Mouse (Mus musculus) bone marrow, adult 2 months (tissue): Measurements from ENCODE around the gene Fbxl17. TPM values are rescaled to one million over a fixed set of nuclear protein-coding genes. Genes with fewer than 3 reads are reported as not detected.

Experiments
- H3K27ac ChIP-seq: fragments of 200-500 bp; 2 replicates; pipeline ENCODE4 v1.5.1; 2012; ENCODE audit warnings: low read depth, mild to moderate bottlenecking, control low read depth, inconsistent platforms, low read length; ENCODE audit not compliant: control insufficient read depth, poor library complexity, insufficient read depth
- H3K4me1 ChIP-seq: fragments of 200-500 bp; 2 replicates; pipeline ENCODE4 v1.6.1; 2011; ENCODE audit warnings: low read length; ENCODE audit not compliant: control insufficient read depth, insufficient read depth
- H3K4me3 ChIP-seq: fragments of 200-500 bp; replicated peaks from 2 replicates; pipeline ENCODE3; 2011; ENCODE audit warnings: mild to moderate bottlenecking, low read depth, low read length, control low read depth; ENCODE audit not compliant: control insufficient read depth
- CTCF ChIP-seq: fragments of 200-500 bp; IDR thresholded peaks from 2 replicates; pipeline ENCODE4 v1.5.1; 2011; ENCODE audit warnings: low read length, control low read depth; ENCODE audit not compliant: control insufficient read depth, insufficient read depth
- POLR2A ChIP-seq: fragments of 200-500 bp; IDR thresholded peaks from 2 replicates; pipeline ENCODE4 v1.6.1; 2011; ENCODE audit warnings: low read depth, mild to moderate bottlenecking, control low read depth, low read length, borderline replicate concordance; ENCODE audit not compliant: control insufficient read depth
- WGBS: fragments of 180-500 bp; shearing (Covaris S2); methylation state at CpG from one replicate; pipeline ENCODE4 v1.1.7; 2018; 5-methylcytosine and 5-hydroxymethylcytosine counted together
- polyA plus RNA-seq: library from polyadenylated mRNA; stranded (reverse); fragments of >200 nt; gene quantifications from 2 replicates; pipeline ENCODE4 v1.2.4, GENCODE M21; 2011; ENCODE audit warnings: low replicate concordance; ENCODE audit not compliant: missing spikeins, insufficient read depth, insufficient read length

Gene Fbxl17
- polyA plus RNA-seq, 1 experiment, result 10.7 TPM

GRCm38 (mm10) chr17:63235821-63236220 lies 264.0 kb downstream of the Fbxl17 start:
- H3K4me1 ChIP-seq, result no peaks in the 10 kb centered on the region
- WGBS, result 68% methylated on average over 3 of the region's 3 CpGs
- TF ChIP-seq CTCF (no peak), POLR2A (no peak)
- no peak overlapping the region for H3K4me3 ChIP-seq
- H3K27ac ChIP-seq, result no peak overlapping the region

DNA sequence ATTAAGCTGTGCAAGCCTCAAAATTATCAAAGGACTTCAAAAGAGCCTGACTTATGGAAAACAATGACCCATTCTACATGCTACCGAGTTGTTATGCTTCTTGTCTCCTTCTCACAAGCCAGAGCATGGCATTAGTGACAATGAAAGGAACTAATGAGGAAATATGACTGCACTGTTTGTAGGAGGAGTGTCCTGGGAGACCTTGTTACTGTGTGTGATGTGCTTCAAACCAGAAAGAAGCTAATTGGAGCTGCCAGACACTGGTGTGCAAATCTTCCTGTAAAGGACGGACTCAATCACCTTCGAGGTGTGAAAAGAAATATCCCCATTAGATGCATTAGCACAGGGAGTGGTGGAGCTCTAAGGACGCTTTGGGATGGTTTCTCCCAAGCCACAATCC lies 270.7 kb downstream of the Fbxl17 start:
- no peak for TF ChIP-seq POLR2A
- no peak for TF ChIP-seq CTCF
- WGBS, result 73% methylated on average over 4 of the region's 4 CpGs
- no peaks in the 10 kb centered on the region for H3K4me1 ChIP-seq
- H3K27ac ChIP-seq, result no peak overlapping the region
- no peak overlapping the region for H3K4me3 ChIP-seq

GRCm38 (mm10) chr17:63226380-63226779 lies 273.4 kb downstream of the Fbxl17 start:
- Histone ChIP-seq H3K4me3 (no peak overlapping the region), H3K27ac (no peak overlapping the region), H3K4me1 (no peaks in the 10 kb centered on the region)
- WGBS, result 89% methylated on average over 2 of the region's 2 CpGs
- TF ChIP-seq CTCF (no peak), POLR2A (no peak)

DNA sequence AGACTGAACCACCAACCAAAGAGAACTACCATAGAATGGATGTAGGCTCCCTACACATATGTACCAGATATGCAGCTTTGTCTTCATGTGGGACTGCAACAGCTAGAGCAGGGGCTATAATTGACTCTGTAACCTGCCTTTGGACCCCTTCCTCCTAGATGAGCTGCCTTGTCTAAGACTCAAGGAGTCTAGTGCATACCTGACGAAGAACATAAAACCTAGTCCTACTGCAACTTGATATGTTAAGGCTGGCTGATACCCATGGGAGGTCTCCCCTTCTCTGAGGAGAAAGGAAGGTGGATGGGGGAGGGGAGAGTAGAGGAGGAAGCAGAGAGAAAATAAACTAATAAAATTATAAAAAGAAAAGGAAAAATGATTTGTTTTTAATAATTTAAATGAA lies 273.9 kb downstream of the Fbxl17 start:
- H3K4me1 ChIP-seq, result no peaks in the 10 kb centered on the region
- no peak overlapping the region for H3K4me3 ChIP-seq
- no peak overlapping the region for H3K27ac ChIP-seq
- no peak for TF ChIP-seq CTCF
- TF ChIP-seq POLR2A, result no peak
- 90% methylated on average over 1 of the region's 1 CpGs for WGBS

- WGBS, result 81% methylated on average over 4 of the region's 4 CpGs
- TF ChIP-seq CTCF, result no peak
- TF ChIP-seq POLR2A, result no peak
- no peak overlapping the region for H3K27ac ChIP-seq
- H3K4me1 ChIP-seq, result no peaks in the 10 kb centered on the region
- no peak overlapping the region for H3K4me3 ChIP-seq
These were observed 276.1 kb downstream of the Fbxl17 start for GRCm38 (mm10) chr17:63223675-63224074.

DNA sequence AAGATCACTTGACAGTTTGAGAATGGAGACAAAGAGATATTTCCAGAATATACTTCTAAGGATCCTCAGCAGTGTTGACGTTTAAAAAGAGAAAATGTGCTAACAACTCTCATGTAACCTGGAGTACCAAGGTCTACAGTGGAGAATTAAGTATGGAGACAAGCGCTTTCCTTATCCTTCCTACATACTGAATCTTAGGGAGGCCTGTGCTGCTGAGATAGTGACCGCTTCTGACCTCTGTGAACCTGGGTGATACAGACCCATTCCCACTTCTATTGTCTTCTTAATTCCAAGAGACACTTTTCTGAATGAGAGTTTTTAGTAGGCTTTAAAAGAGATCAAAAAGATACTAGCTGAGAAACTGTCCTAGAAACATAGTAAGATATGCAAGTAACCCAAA lies 278.2 kb downstream of the Fbxl17 start:
- Histone ChIP-seq H3K4me3 (no peak overlapping the region), H3K27ac (no peak overlapping the region), H3K4me1 (no peaks in the 10 kb centered on the region)
- 87% methylated on average over 3 of the region's 3 CpGs for WGBS
- TF ChIP-seq CTCF, result no peak
- TF ChIP-seq POLR2A, result no peak

GRCm38 (mm10) chr17:63220821-63221220 lies 279.0 kb downstream of the Fbxl17 start:
- Histone ChIP-seq H3K4me3 (no peak overlapping the region), H3K27ac (no peak overlapping the region), H3K4me1 (no peaks in the 10 kb centered on the region)
- TF ChIP-seq POLR2A (no peak), CTCF (no peak)
- WGBS, result 94% methylated on average over 5 of the region's 5 CpGs

- 90% methylated on average over 1 of the region's 1 CpGs for WGBS
- Histone ChIP-seq H3K4me1 (no peaks in the 10 kb centered on the region), H3K4me3 (no peak overlapping the region), H3K27ac (no peak overlapping the region)
- TF ChIP-seq CTCF, result no peak
- TF ChIP-seq POLR2A, result no peak
These were observed 282.8 kb downstream of the Fbxl17 start for GRCm38 (mm10) chr17:63217016-63217415.

DNA sequence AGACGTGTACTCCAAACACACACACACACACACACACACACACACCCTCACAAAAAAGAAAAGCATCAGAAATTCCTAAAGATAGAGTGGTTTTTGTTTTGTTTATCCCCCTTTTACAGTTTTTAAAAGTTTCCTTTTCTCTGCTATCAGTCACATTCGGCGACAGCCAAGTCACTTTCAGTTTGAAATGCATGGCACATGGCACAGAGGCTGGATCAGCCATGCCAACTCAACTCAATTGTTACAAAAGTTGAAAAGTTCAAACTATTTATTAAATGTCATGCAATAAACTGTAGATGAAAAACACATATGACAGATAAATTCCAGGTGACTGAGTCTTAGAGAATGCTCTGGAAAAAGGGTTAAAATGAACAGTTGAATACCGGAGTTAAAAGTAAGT lies 287.8 kb downstream of the Fbxl17 start:
- no peak overlapping the region for H3K27ac ChIP-seq
- 83% methylated on average over 4 of the region's 4 CpGs for whole genome bisulfite sequencing
- no peak overlapping the region for H3K4me3 ChIP-seq
- H3K4me1 ChIP-seq, result no peaks in the 10 kb centered on the region
- TF ChIP-seq POLR2A, result no peak
- no peak for TF ChIP-seq CTCF

- Histone ChIP-seq H3K27ac (no peak overlapping the region), H3K4me3 (no peak overlapping the region), H3K4me1 (no peaks in the 10 kb centered on the region)
- WGBS, result 92% methylated on average over 6 of the region's 6 CpGs
- TF ChIP-seq CTCF, result no peak
- no peak for TF ChIP-seq POLR2A
These were observed 290.7 kb downstream of the Fbxl17 start for GRCm38 (mm10) chr17:63209151-63209550.
